Mouse (Mus musculus) kidney, postnatal 0 days (tissue): Measurements from ENCODE around the gene Crybg2. TPM values are rescaled to one million over a fixed set of nuclear protein-coding genes. Genes with fewer than 3 reads are reported as not detected.
A peak's percentile ranks its signal among the peaks of the same experiment; 100 is the strongest.

Experiments
- ATAC-seq: fragments of 200-750 bp; cut with Nextera tagmentation; replicated peaks from 2 replicates; pipeline ENCODE4 v1.8.0; 2017; ENCODE audit warnings: low read depth, moderate number of reproducible peaks, moderate TSS enrichment, moderate library complexity; ENCODE audit not compliant: low FRiP score
- DNase-seq: peaks from one replicate; pipeline ENCODE4 v3.0.0-alpha.2; 2016; ENCODE audit warnings: low spot score
- H3K27ac ChIP-seq: fragments of 300-500 bp; sonication (generic); 2 replicates; pipeline ENCODE4 v1.5.1; 2014; ENCODE audit warnings: mild to moderate bottlenecking
- H3K27me3 ChIP-seq: fragments of 300-500 bp; sonication (generic); 2 replicates; pipeline ENCODE4 v1.6.1; 2014; ENCODE audit warnings: low read length, mixed read lengths; ENCODE audit not compliant: insufficient read depth
- H3K36me3 ChIP-seq: fragments of 300-500 bp; sonication (generic); 2 replicates; pipeline ENCODE4 v1.6.1; 2014; ENCODE audit warnings: low read length, mixed read lengths; ENCODE audit not compliant: insufficient read depth
- H3K4me1 ChIP-seq: fragments of 300-500 bp; sonication (generic); replicated peaks from 2 replicates; pipeline ENCODE4 v1.6.1; 2014; ENCODE audit warnings: antibody characterized with exemption, low read length, mixed read lengths; ENCODE audit not compliant: insufficient read depth
- H3K4me2 ChIP-seq: fragments of 300-500 bp; sonication (generic); 2 replicates; pipeline ENCODE4 v1.6.1; 2014; ENCODE audit warnings: mild to moderate bottlenecking, low read length, moderate library complexity, mixed read lengths
- H3K4me3 ChIP-seq: fragments of 300-500 bp; sonication (generic); replicated peaks from 2 replicates; pipeline ENCODE4 v1.5.1; 2014; ENCODE audit warnings: low read depth, low read length
- H3K9ac ChIP-seq: fragments of 300-500 bp; sonication (generic); 2 replicates; pipeline ENCODE4 v1.6.1; 2014; ENCODE audit warnings: low read depth, low read length
- H3K9me3 ChIP-seq: fragments of 300-500 bp; sonication (generic); replicated peaks from 2 replicates; pipeline ENCODE4 v1.6.1; 2016; ENCODE audit warnings: low read length, inconsistent platforms, mixed read lengths
- CTCF ChIP-seq: IDR thresholded peaks from 2 replicates; pipeline ENCODE4 v1.5.1; 2016; ENCODE audit warnings: antibody characterized with exemption, low read depth, mild to moderate bottlenecking, moderate library complexity
- WGBS: fragments of 180-500 bp; shearing (Covaris S2); extraction: QIAGEN DNeasy Blood & Tissue Kit; methylation state at CpG from one replicate; pipeline ENCODE4 v1.1.7; 2014; 5-methylcytosine and 5-hydroxymethylcytosine counted together
- polyA plus RNA-seq: library from polyadenylated mRNA; unstranded; fragments of >200 nt; fragmentation: Nextera tagmentation; extraction: Ambion mirVana; gene quantifications from 2 replicates; pipeline ENCODE4 v1.2.1, GENCODE M21; 2015

Crybg2 gene
- polyA plus RNA-seq, 1 experiment from 2014 or later = 2.8 TPM

DNA sequence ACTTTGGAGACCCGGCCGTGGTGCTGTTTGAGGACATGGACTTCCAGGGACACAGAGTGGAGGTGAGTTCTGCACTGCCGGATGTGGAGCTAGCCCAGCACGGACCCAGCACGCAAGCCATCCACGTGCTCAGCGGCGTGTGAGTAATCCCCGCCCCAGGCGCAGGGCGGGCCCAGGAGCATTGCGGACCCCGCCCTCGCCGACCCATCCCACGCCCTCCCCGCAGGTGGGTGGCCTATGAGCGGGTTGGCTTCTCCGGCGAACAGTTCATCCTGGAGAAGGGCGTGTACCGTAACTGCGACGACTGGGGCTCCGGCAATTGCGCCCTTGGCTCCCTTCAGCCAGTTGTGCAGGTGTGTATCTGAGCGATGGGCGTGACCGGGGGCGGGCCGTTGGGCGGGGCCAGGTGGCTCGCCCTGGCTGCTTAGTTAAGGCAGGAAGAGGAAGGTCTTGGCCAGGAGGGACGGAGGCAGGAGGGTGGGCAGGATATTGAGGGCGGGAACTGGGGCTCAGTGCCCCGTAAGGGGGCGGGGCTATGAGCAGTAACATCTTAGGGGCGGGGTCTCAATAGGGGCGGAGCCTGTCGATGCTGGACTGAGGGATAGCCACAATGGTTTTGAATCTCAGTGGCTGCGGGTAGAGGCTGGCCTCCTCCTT is 21.2 kb downstream of the Crybg2 start:
- ATAC-seq (peak; percentile 91), DNase-seq (peak; percentile 88)
- peak overlapping the region; percentile 35 for H3K4me3 ChIP-seq
- H3K4me2 ChIP-seq = peak overlapping the region; percentile 68
- TF ChIP-seq CTCF = no peak
- H3K36me3 ChIP-seq = no peaks in the 10 kb centered on the region
- 0 out of 2 replicates have a peak overlapping the region, but pooled peaks have one; percentile 42 for H3K9ac ChIP-seq
- H3K9me3 ChIP-seq = no peaks in the 10 kb centered on the region
- H3K27me3 ChIP-seq = 0 out of 2 replicates have a peak, but pooled peaks cover 3% of the 10 kb centered on the region
- peaks cover 6% of the 10 kb centered on the region; the same call in 1 of the 2 replicates for H3K4me1 ChIP-seq
- WGBS = under 1% methylated on average over 41 of the region's 41 CpGs
- H3K27ac ChIP-seq = no peak overlapping the region

DNA sequence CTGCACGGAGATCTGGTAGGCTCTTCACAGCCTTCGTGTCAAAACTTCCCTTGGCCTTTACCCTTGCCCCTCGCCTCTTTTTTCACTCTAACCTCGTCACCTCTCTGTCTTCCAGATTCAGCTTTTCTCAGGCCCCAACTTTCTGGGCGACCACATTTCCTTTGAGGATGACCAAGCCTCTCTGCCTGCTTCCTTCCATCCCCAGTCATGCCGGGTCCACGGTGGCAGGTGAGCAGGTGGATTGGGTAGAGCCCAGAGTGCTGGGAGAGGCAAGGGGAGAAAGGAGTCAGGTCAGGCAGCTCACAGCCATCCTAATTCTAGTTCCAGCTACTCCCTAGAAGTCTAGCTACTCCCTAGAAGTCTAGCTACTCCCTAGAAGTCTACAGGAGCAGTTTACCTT is 21.8 kb downstream of the Crybg2 start:
- DNase-seq = no peak
- H3K9ac ChIP-seq = 0 out of 2 replicates have a peak overlapping the region, but pooled peaks have one; percentile 42
- 0 out of 2 replicates have a peak, but pooled peaks cover 3% of the 10 kb centered on the region for H3K27me3 ChIP-seq
- no peak for ATAC-seq
- H3K4me1 ChIP-seq = peaks cover 6% of the 10 kb centered on the region; the same call in 1 of the 2 replicates
- H3K27ac ChIP-seq = no peak overlapping the region
- WGBS = 7% methylated on average over 7 of the region's 7 CpGs
- H3K4me2 ChIP-seq = peak overlapping the region; percentile 68
- no peak for TF ChIP-seq CTCF
- no peaks in the 10 kb centered on the region for H3K36me3 ChIP-seq
- no peaks in the 10 kb centered on the region for H3K9me3 ChIP-seq
- H3K4me3 ChIP-seq = peak overlapping the region; percentile 35; the same call in 1 of the 2 replicates

GRCm38 (mm10) chr4:134084999-134085398 is 24.4 kb downstream of the Crybg2 start:
- Histone ChIP-seq H3K9me3 (no peaks in the 10 kb centered on the region), H3K27ac (no peak overlapping the region), H3K4me1 (peaks cover 6% of the 10 kb centered on the region; the same call in 1 of the 2 replicates), H3K9ac (no peak overlapping the region), H3K36me3 (no peaks in the 10 kb centered on the region), H3K27me3 (0 out of 2 replicates have a peak, but pooled peaks cover 3% of the 10 kb centered on the region), H3K4me2 (no peak overlapping the region), H3K4me3 (no peak overlapping the region)
- ATAC-seq (no peak), DNase-seq (no peak)
- WGBS = 87% methylated on average over 4 of the region's 4 CpGs
- no peak; the same call in 1 of the 2 replicates for TF ChIP-seq CTCF

- no peaks in the 10 kb centered on the region for H3K9me3 ChIP-seq
- H3K4me2 ChIP-seq = no peak overlapping the region
- no peaks in the 10 kb centered on the region for H3K27me3 ChIP-seq
- H3K4me3 ChIP-seq = no peak overlapping the region
- no peak overlapping the region for H3K9ac ChIP-seq
- WGBS = 19% methylated on average over 7 of the region's 7 CpGs
- peak; percentile 71 for ATAC-seq
- H3K27ac ChIP-seq = no peak overlapping the region
- DNase-seq = peak; percentile 77
- TF ChIP-seq CTCF = peak; percentile 83
- H3K36me3 ChIP-seq = no peaks in the 10 kb centered on the region
- no peaks in the 10 kb centered on the region for H3K4me1 ChIP-seq
Observed at GRCm38 (mm10) chr4:134087412-134087811, 26.8 kb downstream of the Crybg2 start.

- no peak overlapping the region for H3K9ac ChIP-seq
- H3K4me3 ChIP-seq = no peak overlapping the region
- no peak for DNase-seq
- H3K9me3 ChIP-seq = no peaks in the 10 kb centered on the region
- H3K27ac ChIP-seq = no peak overlapping the region
- TF ChIP-seq CTCF = no peak
- H3K27me3 ChIP-seq = no peaks in the 10 kb centered on the region
- ATAC-seq = 0 out of 2 replicates have a peak, but pooled peaks have one; percentile 23
- H3K4me2 ChIP-seq = no peak overlapping the region
- no peaks in the 10 kb centered on the region for H3K4me1 ChIP-seq
- no peaks in the 10 kb centered on the region for H3K36me3 ChIP-seq
- WGBS = 81% methylated on average over 9 of the region's 9 CpGs
Observed at GRCm38 (mm10) chr4:134089029-134089428, 28.4 kb downstream of the Crybg2 start.

GRCm38 (mm10) chr4:134090521-134091224 is 30.1 kb downstream of the Crybg2 start:
- Histone ChIP-seq H3K4me2 (no peak overlapping the region), H3K9ac (no peak overlapping the region), H3K27me3 (no peaks in the 10 kb centered on the region), H3K36me3 (no peaks in the 10 kb centered on the region), H3K27ac (no peak overlapping the region), H3K9me3 (no peaks in the 10 kb centered on the region), H3K4me3 (no peak overlapping the region), H3K4me1 (no peaks in the 10 kb centered on the region)
- no peak for ATAC-seq
- TF ChIP-seq CTCF = no peak
- no peak for DNase-seq
- 83% methylated on average over 16 of the region's 16 CpGs for WGBS
